Mouse (Mus musculus) bone marrow, adult 2 months (tissue): ENCODE results near the gene Sart3.

Experiments
- CTCF ChIP-seq: fragments of 200-500 bp; IDR thresholded peaks from 2 replicates; pipeline ENCODE4 v1.5.1; 2011; ENCODE audit warnings: low read length, control low read depth; ENCODE audit not compliant: control insufficient read depth, insufficient read depth
- POLR2A ChIP-seq: fragments of 200-500 bp; IDR thresholded peaks from 2 replicates; pipeline ENCODE4 v1.6.1; 2011; ENCODE audit warnings: low read depth, mild to moderate bottlenecking, control low read depth, low read length, borderline replicate concordance; ENCODE audit not compliant: control insufficient read depth

DNA sequence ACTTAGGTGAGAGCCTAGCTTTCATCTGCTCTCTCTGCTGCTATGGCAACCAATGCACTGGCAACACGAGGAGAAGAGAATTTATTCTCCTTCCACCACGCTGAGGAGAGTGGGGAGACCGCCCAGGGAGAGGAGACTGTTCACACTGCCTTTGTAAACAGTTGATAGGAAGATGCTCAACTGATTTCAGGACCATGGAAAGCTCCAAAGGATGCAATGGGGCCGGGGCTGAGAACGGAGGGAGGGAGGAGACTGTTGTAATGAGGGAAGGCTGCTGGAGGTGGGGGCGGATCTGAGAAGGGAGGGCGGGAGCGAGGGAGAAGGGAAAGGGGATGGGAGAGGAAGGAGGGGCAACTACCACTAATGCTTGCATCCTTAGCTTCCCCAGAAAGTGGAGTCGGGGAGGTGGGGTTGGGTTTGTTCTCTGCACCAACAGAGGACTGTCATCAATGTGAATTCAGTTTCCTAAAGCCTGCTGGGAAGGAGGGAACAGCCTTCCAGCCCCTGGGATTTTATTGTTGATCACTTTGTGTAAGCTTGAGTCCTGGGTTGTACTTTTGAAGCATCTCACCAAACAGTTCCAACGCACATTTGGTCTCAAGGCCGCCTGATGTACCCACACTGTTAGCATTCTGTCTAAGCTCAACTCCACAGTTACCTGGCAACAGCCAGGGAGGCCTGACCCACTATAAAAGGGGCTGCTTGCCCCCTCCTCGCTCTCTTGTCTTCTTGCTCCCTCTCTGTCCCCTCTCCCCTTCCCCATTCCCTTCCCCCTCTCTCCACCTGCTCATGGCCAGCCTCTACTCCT, 55.5 kb downstream of the Sart3 start:
- TF ChIP-seq CTCF (no peak), POLR2A (no peak)
